In genomic region chr4:102854928-102855892, GRCm38 (mm10) we compare ENCODE assay signal across 12 mouse cellular contexts.
DNase-seq lines count a peak whose midpoint lies in the region; ATAC-seq lines count a peak whose summit lies in the region.
"Had no signal": no experiment of that assay in that cellular context is flagged by ENCODE, and none has a peak within 500 bp of the region (broad histone marks: within the 10 kb centered on the region; RNA-seq: fewer than 3 reads in every experiment).

No protein-coding gene starts in this region.

- no peaks in the 10 kb centered on the region for H3K9me3 ChIP-seq in forebrain, embryonic 12.5 days
- no peaks in the 10 kb centered on the region for H3K9me3 ChIP-seq in stomach, embryonic 16.5 days (replicated peaks; ENCODE audit: control insufficient read depth, low read length)
- H3K9me3 ChIP-seq: embryonic facial prominence, embryonic 15.5 days; limb, embryonic 12.5 days had no signal

- peak; percentile 87 for ATAC-seq in forebrain, embryonic 12.5 days (ENCODE audit: low FRiP score)
- peak; percentile 44; the same call in 1 of the 2 replicates for ATAC-seq in stomach, embryonic 16.5 days (ENCODE audit: insufficient read depth, low FRiP score)
- no peak for ATAC-seq in activated CD4-positive, CD25-positive, alpha-beta regulatory T cell, adult 4 months

- DNase-seq in right cerebral cortex, adult 18-20 months: peak; percentile 29
- DNase-seq in right cerebral cortex, postnatal 14 days: no peak
- peak; percentile 28 to 43 for DNase-seq in layer of hippocampus, postnatal 10 days (ENCODE audit: low spot score in 2 of 2)
- DNase-seq in adrenal gland, postnatal 14 days: no peak
- DNase-seq: gastrocnemius, postnatal 36 days; thymus, postnatal 14 days had no signal

- no peak overlapping the region for H3K4me3 ChIP-seq in forebrain, embryonic 12.5 days (replicated peaks)
- H3K4me3 ChIP-seq in stomach, embryonic 16.5 days (replicated peaks; ENCODE audit: low read length): no peak overlapping the region
- H3K4me3 ChIP-seq: embryonic facial prominence, embryonic 15.5 days; limb, embryonic 12.5 days had no signal

- WGBS in forebrain, embryonic 12.5 days: 25% methylated on average over 10 of the region's 10 CpGs
- WGBS in stomach, embryonic 16.5 days: 74% methylated on average over 10 of the region's 10 CpGs

- H3K4me2 ChIP-seq in forebrain, embryonic 12.5 days: 0 out of 2 replicates have a peak overlapping the region, but pooled peaks have one; percentile 5
- no peak overlapping the region for H3K4me2 ChIP-seq in stomach, embryonic 16.5 days (ENCODE audit: low read depth, low read length)
- H3K4me2 ChIP-seq: embryonic facial prominence, embryonic 15.5 days; limb, embryonic 12.5 days had no signal

- H3K9ac ChIP-seq in forebrain, embryonic 12.5 days: no peak overlapping the region
- no peak overlapping the region for H3K9ac ChIP-seq in stomach, embryonic 16.5 days (ENCODE audit: low read length)
- H3K9ac ChIP-seq: embryonic facial prominence, embryonic 15.5 days; limb, embryonic 12.5 days had no signal

- no peak overlapping the region for H3K27ac ChIP-seq in forebrain, embryonic 12.5 days
- no peak overlapping the region for H3K27ac ChIP-seq in stomach, embryonic 16.5 days (ENCODE audit: low read length)
- H3K27ac ChIP-seq: embryonic facial prominence, embryonic 15.5 days; limb, embryonic 12.5 days; macrophage had no signal

- H3K27me3 ChIP-seq in forebrain, embryonic 12.5 days: no peaks in the 10 kb centered on the region
- H3K27me3 ChIP-seq in stomach, embryonic 16.5 days (ENCODE audit: control insufficient read depth, insufficient read depth, low read length): no peaks in the 10 kb centered on the region
- H3K27me3 ChIP-seq: embryonic facial prominence, embryonic 15.5 days; limb, embryonic 12.5 days had no signal

- peaks cover 20% of the 10 kb centered on the region for H3K4me1 ChIP-seq in forebrain, embryonic 12.5 days
- H3K4me1 ChIP-seq in stomach, embryonic 16.5 days (ENCODE audit: control insufficient read depth, insufficient read depth, low read length): no peaks in the 10 kb centered on the region
- H3K4me1 ChIP-seq: embryonic facial prominence, embryonic 15.5 days; limb, embryonic 12.5 days had no signal

- H3K36me3 ChIP-seq in forebrain, embryonic 12.5 days (replicated peaks): no peaks in the 10 kb centered on the region
- no peaks in the 10 kb centered on the region for H3K36me3 ChIP-seq in stomach, embryonic 16.5 days (ENCODE audit: control insufficient read depth, insufficient read depth, low read length)
- H3K36me3 ChIP-seq: embryonic facial prominence, embryonic 15.5 days; limb, embryonic 12.5 days had no signal

Comparison
In these comparisons a context has a peak if more than half of its experiments do, and no peak if none do; other contexts are left out.
1. DNase-seq: peak in right cerebral cortex, adult 18-20 months (single experiment) and layer of hippocampus, postnatal 10 days (2 of 2); none in right cerebral cortex, postnatal 14 days (single experiment) and adrenal gland, postnatal 14 days (single experiment).